Mouse (Mus musculus) limb, embryonic 13.5 days (tissue): ENCODE results near the gene Zdbf2. TPM values are rescaled to one million over a fixed set of nuclear protein-coding genes. Genes with fewer than 3 reads are reported as not detected.

Experiments
- ATAC-seq: fragments of 200-750 bp; cut with Nextera tagmentation; 2 replicates; pipeline ENCODE4 v1.8.0; 2017; ENCODE audit warnings: low read depth, moderate number of reproducible peaks, moderate TSS enrichment; ENCODE audit not compliant: low FRiP score
- H3K27ac ChIP-seq: fragments of 300-500 bp; sonication (generic); 2 replicates; pipeline ENCODE4 v1.5.1; 2015; ENCODE audit warnings: inconsistent platforms, mild to moderate bottlenecking, moderate library complexity
- H3K27me3 ChIP-seq: fragments of 300-500 bp; sonication (generic); 2 replicates; pipeline ENCODE4 v1.6.1; 2015; ENCODE audit warnings: mild to moderate bottlenecking, inconsistent platforms
- H3K36me3 ChIP-seq: fragments of 300-500 bp; sonication (generic); 2 replicates; pipeline ENCODE4 v1.6.1; 2015; ENCODE audit warnings: inconsistent platforms, mild to moderate bottlenecking, moderate library complexity
- H3K4me1 ChIP-seq: fragments of 300-500 bp; sonication (generic); 2 replicates; pipeline ENCODE4 v1.6.1; 2015; ENCODE audit warnings: inconsistent platforms
- H3K4me2 ChIP-seq: fragments of 300-500 bp; sonication (generic); replicated peaks from 2 replicates; pipeline ENCODE4 v1.6.1; 2015; ENCODE audit warnings: inconsistent platforms, mild to moderate bottlenecking, moderate library complexity
- H3K4me3 ChIP-seq: fragments of 300-500 bp; sonication (generic); 2 replicates; pipeline ENCODE4 v1.5.1; 2015; ENCODE audit warnings: moderate library complexity, mild to moderate bottlenecking, inconsistent platforms
- H3K9ac ChIP-seq: fragments of 300-500 bp; sonication (generic); 2 replicates; pipeline ENCODE4 v1.6.1; 2015; ENCODE audit warnings: mild to moderate bottlenecking, inconsistent platforms
- H3K9me3 ChIP-seq: fragments of 300-500 bp; sonication (generic); 2 replicates; pipeline ENCODE4 v1.6.1; 2016; ENCODE audit warnings: inconsistent platforms
- WGBS: fragments of 180-500 bp; shearing (Covaris S2); methylation state at CpG from one replicate; pipeline ENCODE4 v1.1.7; 2015; 5-methylcytosine and 5-hydroxymethylcytosine counted together
- polyA plus RNA-seq: library from polyadenylated mRNA; unstranded; fragments of >200 nt; fragmentation: Nextera tagmentation; extraction: Ambion mirVana; gene quantifications from 2 replicates; pipeline ENCODE4 v1.2.1, GENCODE M21; 2015

Zdbf2 gene
- 14.9 and 16.3 TPM in 2 replicates for polyA plus RNA-seq

DNA sequence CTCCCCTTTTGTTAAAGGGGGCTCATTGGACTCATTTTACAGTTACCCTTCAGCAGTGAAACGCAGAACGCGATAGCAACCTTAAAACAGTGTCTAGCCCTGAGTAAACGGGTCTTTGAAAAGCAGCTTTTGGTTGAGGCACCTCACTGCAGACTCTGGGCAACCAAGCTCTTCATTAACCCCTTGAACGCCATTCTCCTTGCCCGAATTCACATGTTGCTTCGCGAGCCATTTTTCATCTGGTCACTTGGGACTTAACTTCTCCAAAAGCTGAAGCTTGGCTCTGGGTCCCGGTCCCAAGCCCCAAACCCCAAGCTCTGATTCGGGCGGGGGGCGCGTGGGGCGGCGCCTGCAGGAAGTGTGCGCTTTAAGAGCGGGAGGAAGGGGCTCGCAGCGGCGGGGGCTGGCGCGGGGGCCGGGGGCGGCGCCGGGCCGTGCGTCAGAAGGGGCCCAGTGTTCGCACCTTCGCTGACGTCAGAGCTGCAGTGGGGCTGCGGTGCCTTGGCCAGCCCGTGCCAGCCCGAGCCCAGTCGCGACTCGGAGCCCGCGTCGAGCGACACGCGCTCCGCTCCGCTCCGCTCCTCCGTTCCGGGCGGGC is at the start of gene Zdbf2:
TSS of gene Zdbf2 (plus strand) at position 525 of the 598 bp plus-strand sequence.
- WGBS, result under 1% methylated on average over 45 of the region's 49 CpGs
- ATAC-seq, result peak; percentile 91
- Histone ChIP-seq H3K4me3 (peak within 1 kb of the TSS; percentile 64), H3K27ac (peak within 1 kb of the TSS; percentile 76), H3K36me3 (no peaks in the 10 kb centered on the region), H3K4me2 (peak within 1 kb of the TSS; percentile 63), H3K9me3 (no peaks in the 10 kb centered on the region), H3K27me3 (peaks cover 78% of the 10 kb centered on the region), H3K9ac (peak within 1 kb of the TSS; percentile 82), H3K4me1 (peaks cover 8% of the 10 kb centered on the region; the same call in 1 of the 2 replicates)

DNA sequence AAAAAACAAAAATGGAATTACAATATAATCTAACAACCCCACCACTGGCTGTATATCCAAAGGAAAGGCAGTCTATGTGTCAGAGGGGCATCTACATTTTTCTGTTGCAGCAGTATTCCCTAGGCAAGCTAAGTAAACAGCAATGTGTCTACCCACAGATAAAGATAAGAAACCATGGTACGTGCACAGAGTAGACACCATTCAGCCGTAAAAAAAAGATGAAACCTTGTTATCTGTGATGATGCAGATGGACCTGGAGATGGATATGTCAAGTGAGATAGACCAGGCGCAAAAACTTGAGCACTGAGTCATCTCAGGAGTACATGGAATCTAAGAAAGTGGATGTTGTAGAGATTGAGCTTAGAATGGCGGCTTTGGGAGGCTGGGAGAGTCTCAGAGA is 48.1 kb upstream of the Zdbf2 start:
- ATAC-seq, result no peak
- Histone ChIP-seq H3K27ac (no peak overlapping the region), H3K9ac (no peak overlapping the region), H3K4me2 (no peak overlapping the region), H3K27me3 (no peaks in the 10 kb centered on the region), H3K4me1 (0 out of 2 replicates have a peak, but pooled peaks cover 3% of the 10 kb centered on the region), H3K9me3 (no peaks in the 10 kb centered on the region), H3K36me3 (no peaks in the 10 kb centered on the region), H3K4me3 (no peak overlapping the region)
- WGBS, result 78% methylated on average over 4 of the region's 4 CpGs

GRCm38 (mm10) chr1:63225890-63226289 is 47.2 kb upstream of the Zdbf2 start:
- WGBS, result 5% methylated on average over 7 of the region's 7 CpGs
- peak; percentile 61 for ATAC-seq
- Histone ChIP-seq H3K4me1 (0 out of 2 replicates have a peak, but pooled peaks cover 3% of the 10 kb centered on the region), H3K4me3 (no peak overlapping the region), H3K27me3 (no peaks in the 10 kb centered on the region), H3K27ac (no peak overlapping the region), H3K9me3 (no peaks in the 10 kb centered on the region), H3K4me2 (no peak overlapping the region), H3K9ac (no peak overlapping the region), H3K36me3 (no peaks in the 10 kb centered on the region)

GRCm38 (mm10) chr1:63227241-63227640 is 45.8 kb upstream of the Zdbf2 start:
- Histone ChIP-seq H3K4me3 (no peak overlapping the region), H3K9ac (no peak overlapping the region), H3K27me3 (no peaks in the 10 kb centered on the region), H3K4me2 (no peak overlapping the region), H3K36me3 (no peaks in the 10 kb centered on the region), H3K9me3 (no peaks in the 10 kb centered on the region), H3K27ac (no peak overlapping the region), H3K4me1 (0 out of 2 replicates have a peak, but pooled peaks cover 3% of the 10 kb centered on the region)
- ATAC-seq, result no peak
- 61% methylated on average over 5 of the region's 5 CpGs for WGBS

- Histone ChIP-seq H3K4me2 (no peak overlapping the region), H3K27me3 (peaks cover 11% of the 10 kb centered on the region; the same call in 1 of the 2 replicates)
- ATAC-seq, result no peak
Measured at GRCm38 (mm10) chr1:63237371-63237770, 35.7 kb upstream of the Zdbf2 start.

DNA sequence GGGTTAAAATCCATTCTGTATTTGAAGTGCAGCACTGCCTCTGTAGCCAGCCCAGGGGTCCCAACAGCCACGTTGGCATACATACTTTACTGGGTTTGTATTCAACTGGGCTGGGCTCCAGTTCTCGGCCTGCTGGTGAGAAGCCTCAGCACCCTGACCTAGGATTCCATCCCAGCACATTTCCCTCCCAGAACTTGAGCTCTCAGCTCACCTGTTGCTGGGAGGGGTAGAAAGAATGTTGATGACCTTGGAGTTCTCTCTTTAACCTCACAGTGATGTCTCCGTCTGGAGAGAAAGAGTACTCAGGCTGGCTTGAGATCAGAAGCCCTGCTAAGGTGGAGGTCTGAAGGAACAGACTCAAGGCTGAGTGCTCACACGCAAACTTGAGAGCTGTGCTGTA is 33.8 kb upstream of the Zdbf2 start:
- ATAC-seq, result no peak
- no peak overlapping the region for H3K4me3 ChIP-seq
- no peaks in the 10 kb centered on the region for H3K36me3 ChIP-seq
- peaks cover 26% of the 10 kb centered on the region for H3K27me3 ChIP-seq
- H3K27ac ChIP-seq, result no peak overlapping the region; the same call in 1 of the 2 replicates
- H3K9me3 ChIP-seq, result no peaks in the 10 kb centered on the region
- no peak overlapping the region for H3K4me2 ChIP-seq
- WGBS, result 56% methylated on average over 4 of the region's 4 CpGs
- H3K9ac ChIP-seq, result no peak overlapping the region
- no peaks in the 10 kb centered on the region for H3K4me1 ChIP-seq

More at GRCm38 (mm10) chr1:63237371-63237770, 35.7 kb upstream of the Zdbf2 start:
- Histone ChIP-seq H3K9me3 (no peaks in the 10 kb centered on the region), H3K36me3 (no peaks in the 10 kb centered on the region), H3K4me1 (no peaks in the 10 kb centered on the region), H3K4me3 (no peak overlapping the region), H3K27ac (no peak overlapping the region), H3K9ac (no peak overlapping the region)
- 29% methylated on average over 5 of the region's 5 CpGs for WGBS

GRCm38 (mm10) chr1:63239751-63240150 is 33.3 kb upstream of the Zdbf2 start:
- Histone ChIP-seq H3K9ac (no peak overlapping the region), H3K4me3 (no peak overlapping the region), H3K4me2 (no peak overlapping the region), H3K27ac (no peak overlapping the region; the same call in 1 of the 2 replicates), H3K9me3 (no peaks in the 10 kb centered on the region), H3K4me1 (no peaks in the 10 kb centered on the region), H3K27me3 (peaks cover 28% of the 10 kb centered on the region), H3K36me3 (no peaks in the 10 kb centered on the region)
- ATAC-seq, result no peak; the same call in 1 of the 2 replicates
- WGBS, result 81% methylated on average over 8 of the region's 8 CpGs

DNA sequence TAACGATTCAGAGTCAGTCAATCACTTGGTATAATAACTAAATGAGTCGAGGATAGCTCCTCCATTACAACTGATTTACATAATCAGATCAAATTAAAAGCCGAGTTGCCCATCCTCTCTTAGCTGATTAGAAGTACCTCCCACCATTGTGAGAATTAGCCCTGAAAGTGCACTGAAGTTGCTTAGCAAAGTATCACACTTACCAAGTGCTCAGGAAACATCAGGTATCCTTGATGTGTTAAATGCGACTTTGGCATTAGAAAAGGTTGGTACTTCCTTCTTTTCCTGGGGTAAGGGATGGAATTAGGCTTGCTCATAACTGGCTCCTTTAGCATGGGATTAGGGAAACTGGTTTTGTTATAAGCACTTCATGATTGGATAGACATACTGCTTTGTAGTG is 29.2 kb upstream of the Zdbf2 start:
- Histone ChIP-seq H3K36me3 (no peaks in the 10 kb centered on the region), H3K9ac (no peak overlapping the region), H3K4me3 (no peak overlapping the region), H3K27me3 (peaks cover 64% of the 10 kb centered on the region), H3K9me3 (no peaks in the 10 kb centered on the region), H3K4me2 (no peak overlapping the region), H3K27ac (no peak overlapping the region), H3K4me1 (peaks cover 3% of the 10 kb centered on the region; the same call in 1 of the 2 replicates)
- ATAC-seq, result no peak
- 47% methylated on average over 4 of the region's 4 CpGs for WGBS

DNA sequence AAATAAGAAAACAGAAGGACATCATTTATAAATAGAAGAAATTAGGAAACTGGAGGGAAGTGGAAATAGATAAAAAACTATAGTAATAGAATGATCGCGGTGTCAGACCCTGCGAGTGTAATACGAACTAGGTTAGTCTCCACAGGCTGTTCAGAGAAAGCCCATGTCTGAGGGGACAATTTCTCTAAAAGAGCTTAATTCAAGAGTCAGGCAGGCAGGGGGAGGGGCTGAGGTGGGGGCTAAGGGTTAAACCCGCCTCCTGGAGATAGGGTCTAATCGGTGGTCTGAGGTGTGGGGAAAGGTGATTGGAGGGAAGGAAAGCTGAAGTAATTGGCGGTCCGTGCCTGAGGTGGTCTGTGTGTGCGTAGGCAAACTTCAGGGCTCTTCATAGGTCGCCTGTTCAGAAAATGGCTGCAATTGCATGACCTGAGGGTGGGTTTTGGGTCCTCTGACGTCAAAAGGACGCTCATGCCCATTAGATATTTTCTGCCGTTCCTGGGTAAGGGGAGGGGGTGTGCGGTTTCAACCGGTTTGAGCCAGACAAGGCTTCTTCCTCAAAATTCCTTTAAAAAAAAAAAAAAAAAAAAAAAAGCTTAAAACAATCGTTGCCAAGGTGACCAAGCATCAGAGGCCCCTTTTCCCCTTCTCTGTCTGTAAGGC is 26.1 kb upstream of the Zdbf2 start:
- peak; percentile 44 for ATAC-seq
- Histone ChIP-seq H3K4me1 (peaks cover 3% of the 10 kb centered on the region; the same call in 1 of the 2 replicates), H3K36me3 (no peaks in the 10 kb centered on the region), H3K27me3 (peaks cover 87% of the 10 kb centered on the region), H3K27ac (no peak overlapping the region), H3K9me3 (no peaks in the 10 kb centered on the region), H3K4me2 (peak overlapping the region; percentile 52), H3K9ac (no peak overlapping the region), H3K4me3 (peak overlapping the region; percentile 25)
- WGBS, result 1% methylated on average over 16 of the region's 16 CpGs

- Histone ChIP-seq H3K4me3 (peak overlapping the region; percentile 33), H3K9me3 (no peaks in the 10 kb centered on the region), H3K36me3 (no peaks in the 10 kb centered on the region), H3K9ac (peak overlapping the region; percentile 32; the same call in 1 of the 2 replicates), H3K27ac (no peak overlapping the region), H3K27me3 (peaks cover 90% of the 10 kb centered on the region), H3K4me2 (peak overlapping the region; percentile 66), H3K4me1 (peaks cover 3% of the 10 kb centered on the region; the same call in 1 of the 2 replicates)
- no peak for ATAC-seq
- under 1% methylated on average over 18 of the region's 18 CpGs for WGBS
Measured at GRCm38 (mm10) chr1:63247831-63248359, 25.2 kb upstream of the Zdbf2 start.

DNA sequence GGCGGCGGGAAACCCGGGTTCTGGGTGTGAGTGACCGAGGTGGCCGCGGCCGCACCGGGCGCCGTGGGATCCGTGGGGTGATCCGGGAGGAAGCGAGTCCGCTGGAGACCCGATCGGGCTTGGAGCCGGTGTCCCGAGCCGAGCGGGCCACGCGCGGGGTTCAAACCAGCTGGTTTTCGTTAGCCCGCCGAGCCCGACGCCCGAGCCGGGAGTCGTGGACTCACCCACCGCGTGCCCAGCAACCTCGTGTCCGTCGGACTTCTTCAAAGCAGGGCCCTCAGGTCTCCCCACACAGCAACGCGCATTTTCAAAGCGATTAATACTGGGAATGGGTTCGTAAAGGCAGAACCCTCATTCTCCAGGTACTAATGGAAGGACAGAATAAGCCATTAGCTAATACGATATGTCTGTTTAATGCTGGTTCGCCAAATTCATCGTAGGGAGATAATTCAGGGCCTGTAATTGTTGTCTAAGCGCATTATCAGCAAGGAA is 24.7 kb upstream of the Zdbf2 start:
- peaks cover 90% of the 10 kb centered on the region for H3K27me3 ChIP-seq
- no peak overlapping the region for H3K27ac ChIP-seq
- H3K9me3 ChIP-seq, result no peaks in the 10 kb centered on the region
- WGBS, result 2% methylated on average over 44 of the region's 44 CpGs
- H3K9ac ChIP-seq, result peak overlapping the region; percentile 32; the same call in 1 of the 2 replicates
- peak overlapping the region; percentile 66 for H3K4me2 ChIP-seq
- peaks cover 3% of the 10 kb centered on the region; the same call in 1 of the 2 replicates for H3K4me1 ChIP-seq
- ATAC-seq, result no peak
- peak overlapping the region; percentile 33 for H3K4me3 ChIP-seq
- no peaks in the 10 kb centered on the region for H3K36me3 ChIP-seq

GRCm38 (mm10) chr1:63249261-63249660 is 23.8 kb upstream of the Zdbf2 start:
- Histone ChIP-seq H3K4me1 (peaks cover 3% of the 10 kb centered on the region; the same call in 1 of the 2 replicates), H3K36me3 (no peaks in the 10 kb centered on the region), H3K4me2 (no peak overlapping the region), H3K27ac (no peak overlapping the region), H3K9me3 (no peaks in the 10 kb centered on the region), H3K4me3 (no peak overlapping the region), H3K9ac (no peak overlapping the region), H3K27me3 (peaks cover 89% of the 10 kb centered on the region)
- 47% methylated on average over 4 of the region's 4 CpGs for WGBS
- no peak for ATAC-seq
